Comparison of ENCODE assay signal across 9 mouse cellular contexts in genomic region chr6:122490929-122491512, GRCm38 (mm10). TPM values are rescaled to one million over a fixed set of nuclear protein-coding genes. Genes with fewer than 3 reads are reported as not detected.
DNase-seq lines count a peak whose midpoint lies in the region; ATAC-seq and TF ChIP-seq lines count a peak whose summit lies in the region.
"Had no signal": no experiment of that assay in that cellular context is flagged by ENCODE, and none has a peak within 500 bp of the region (broad histone marks: within the 10 kb centered on the region; RNA-seq: fewer than 3 reads in every experiment).

No protein-coding gene starts in this region.

- no peak for DNase-seq in layer of hippocampus, adult 2 months (ENCODE audit: low spot score in 2 of 2)
- no peak for DNase-seq in layer of hippocampus, postnatal 25 days (ENCODE audit: extremely low spot score in 1 of 2, low spot score in 1 of 2)
- no peak for DNase-seq in embryonic facial prominence, embryonic 14.5 days (ENCODE audit: low spot score)
- DNase-seq in limb, embryonic 10.5 days (ENCODE audit: low spot score) = peak; percentile 52
- no peak for DNase-seq in adrenal gland, adult 2 months
- no peak for DNase-seq in MN1 (ENCODE audit: low spot score)
- no peak for DNase-seq in left cerebral cortex, postnatal 14 days (ENCODE audit: low spot score in 2 of 2)

- H3K36me3 ChIP-seq in embryonic facial prominence, embryonic 14.5 days (ENCODE audit: control insufficient read depth, insufficient read depth, low read length) = no peaks in the 10 kb centered on the region
- H3K36me3 ChIP-seq in limb, embryonic 10.5 days = no peaks in the 10 kb centered on the region
- no peaks in the 10 kb centered on the region for H3K36me3 ChIP-seq in neural tube, embryonic 13.5 days

- H3K9ac ChIP-seq in embryonic facial prominence, embryonic 14.5 days (ENCODE audit: low read depth, low read length) = peak overlapping the region; percentile 62
- H3K9ac ChIP-seq in neural tube, embryonic 13.5 days = peak overlapping the region; percentile 66

- 18% methylated on average over 15 of the region's 15 CpGs for WGBS in embryonic facial prominence, embryonic 14.5 days
- WGBS in limb, embryonic 10.5 days = 29% methylated on average over 15 of the region's 15 CpGs
- 29% methylated on average over 15 of the region's 15 CpGs for WGBS in neural tube, embryonic 13.5 days

- ATAC-seq in embryonic facial prominence, embryonic 14.5 days (ENCODE audit: low read depth) = no peak
- no peak for ATAC-seq in neural tube, embryonic 13.5 days (ENCODE audit: low read depth)

- no peaks in the 10 kb centered on the region for H3K9me3 ChIP-seq in embryonic facial prominence, embryonic 14.5 days (ENCODE audit: control insufficient read depth, low read length)
- H3K9me3 ChIP-seq in limb, embryonic 10.5 days (replicated peaks) = no peaks in the 10 kb centered on the region
- H3K9me3 ChIP-seq in neural tube, embryonic 13.5 days = no peaks in the 10 kb centered on the region

- H3K4me3 ChIP-seq in layer of hippocampus, adult 2 months = peak overlapping the region; percentile 54
- H3K4me3 ChIP-seq in embryonic facial prominence, embryonic 14.5 days (ENCODE audit: low read depth, low read length) = peak overlapping the region; percentile 38
- H3K4me3 ChIP-seq in limb, embryonic 10.5 days = peak overlapping the region; percentile 57
- H3K4me3 ChIP-seq in neural tube, embryonic 13.5 days = peak overlapping the region; percentile 38

- TF ChIP-seq CTCF in layer of hippocampus, adult 2 months (conservative IDR thresholded peaks at IDR 0.05) = no peak

- H3K4me1 ChIP-seq in embryonic facial prominence, embryonic 14.5 days (ENCODE audit: control insufficient read depth, insufficient read depth, low read length) = peaks cover 14% of the 10 kb centered on the region; the same call in 1 of the 2 replicates
- H3K4me1 ChIP-seq in limb, embryonic 10.5 days = peaks cover 43% of the 10 kb centered on the region
- H3K4me1 ChIP-seq in neural tube, embryonic 13.5 days (replicated peaks) = peaks cover 32% of the 10 kb centered on the region

- H3K27me3 ChIP-seq in embryonic facial prominence, embryonic 14.5 days (replicated peaks; ENCODE audit: control insufficient read depth, insufficient read depth, low read length) = peaks cover 3% of the 10 kb centered on the region; the same call in 1 of the 2 replicates
- H3K27me3 ChIP-seq in limb, embryonic 10.5 days (ENCODE audit: low read depth, poor library complexity, severe bottlenecking) = peaks cover 6% of the 10 kb centered on the region; the same call in 1 of the 2 replicates
- no peaks in the 10 kb centered on the region for H3K27me3 ChIP-seq in neural tube, embryonic 13.5 days

- intact Hi-C loops in left cerebral cortex, postnatal 14 days (cut with DNase I) = no loop called here

- H3K27ac ChIP-seq in layer of hippocampus, adult 2 months = peak overlapping the region; percentile 77
- peak overlapping the region; percentile 85 for H3K27ac ChIP-seq in embryonic facial prominence, embryonic 14.5 days (replicated peaks; ENCODE audit: low read depth, low read length)
- H3K27ac ChIP-seq in limb, embryonic 10.5 days = peak overlapping the region; percentile 94
- H3K27ac ChIP-seq in neural tube, embryonic 13.5 days (replicated peaks) = peak overlapping the region; percentile 73

- H3K4me2 ChIP-seq in embryonic facial prominence, embryonic 14.5 days (ENCODE audit: low read depth, low read length) = peak overlapping the region; percentile 73
- H3K4me2 ChIP-seq in neural tube, embryonic 13.5 days = peak overlapping the region; percentile 66

RNA-seq across cellular contexts. Expression of gene Rimklb, which starts 7.5 kb away (rescaled TPM):
- 10 to 100 TPM; 70.3 to 71.6 TPM for total RNA-seq in layer of hippocampus, adult 2 months (2021)
- total RNA-seq in layer of hippocampus, postnatal 25 days (2021) = 10 to 100 TPM; 81.8 to 84.1 TPM
- 10.5 and 15.9 TPM in 2 replicates for polyA plus RNA-seq in embryonic facial prominence, embryonic 14.5 days (2014; fragmentation: Nextera tagmentation; extraction: Ambion mirVana)
- polyA plus RNA-seq in limb, embryonic 10.5 days (2016; fragmentation: Nextera tagmentation; extraction: Ambion mirVana) = 39.4 and 49.3 TPM in 2 replicates
- polyA plus RNA-seq in neural tube, embryonic 13.5 days (2015; fragmentation: Nextera tagmentation; extraction: Ambion mirVana) = 90.9 and 95.0 TPM in 2 replicates
- not detected for total RNA-seq in adrenal gland, adult 2 months (2021)
- 0.09 TPM in 1 of 2 replicates, not detected in the other for polyA plus RNA-seq in adrenal gland, adult 2 months (2012; rRNA removed)
- 100 to 1,000 TPM; 135 to 136 TPM for total RNA-seq in left cerebral cortex, postnatal 14 days (2021)

RNA-seq across cellular contexts. Expression of gene Mfap5, which starts 14.6 kb away (rescaled TPM):
- not detected for total RNA-seq in layer of hippocampus, adult 2 months (2021)
- total RNA-seq in layer of hippocampus, postnatal 25 days (2021) = under 1 TPM in 1 of 2 experiments, not detected in 1; 0.23 TPM
- 70.7 and 98.8 TPM in 2 replicates for polyA plus RNA-seq in embryonic facial prominence, embryonic 14.5 days (2014; fragmentation: Nextera tagmentation; extraction: Ambion mirVana)
- 0.30 and 0.51 TPM in 2 replicates for polyA plus RNA-seq in limb, embryonic 10.5 days (2016; fragmentation: Nextera tagmentation; extraction: Ambion mirVana)
- polyA plus RNA-seq in neural tube, embryonic 13.5 days (2015; fragmentation: Nextera tagmentation; extraction: Ambion mirVana) = 2.8 and 4.0 TPM in 2 replicates
- 10 to 100 TPM; 15.5 to 22.6 TPM for total RNA-seq in adrenal gland, adult 2 months (2021)
- polyA plus RNA-seq in adrenal gland, adult 2 months (2012; rRNA removed) = 38.2 and 38.8 TPM in 2 replicates
- 1 to 10 TPM; 2.1 TPM for total RNA-seq in left cerebral cortex, postnatal 14 days (2021)
- total RNA-seq: neutrophil, adult 5-6 weeks had no signal

Comparison
In these comparisons a context has a peak if more than half of its experiments do, and no peak if none do; other contexts are left out.
1. RNA of gene Rimklb, which starts 7.5 kb away (total RNA-seq): 135 to 136 TPM in left cerebral cortex, postnatal 14 days, 81.8 to 84.1 TPM in layer of hippocampus, postnatal 25 days and 70.3 to 71.6 TPM in layer of hippocampus, adult 2 months; not detected in adrenal gland, adult 2 months; every median in the first group is over 10 times any median in the second.
2. RNA of gene Mfap5, which starts 14.6 kb away (total RNA-seq): 15.5 to 22.6 TPM in adrenal gland, adult 2 months; 2.1 TPM in left cerebral cortex, postnatal 14 days, 0.23 TPM in layer of hippocampus, postnatal 25 days and not detected in layer of hippocampus, adult 2 months; every median in the first group is over 4 times any median in the second.
3. Peak in every context shown above with its lines, with median percentiles within 50 percentile points of each other: H3K27ac ChIP-seq and H3K4me3 ChIP-seq.